Mouse (Mus musculus): ENCODE data around the gene Kctd15. TPM values are rescaled to one million over a fixed set of nuclear protein-coding genes. Genes with fewer than 3 reads are reported as not detected.

The Kctd15 gene
- total RNA-seq (2021), result 1 to 10 TPM; 7.2 to 8.0 TPM
- long read RNA-seq, experiment 1, partial matches to known transcripts, result 1 of 6 reads
- long read RNA-seq, experiment 1, other reads (novel, unspliced or antisense), result 1 of 6 reads
- long read RNA-seq, experiment 2, partial matches to known transcripts, result 2 of 6 reads
- long read RNA-seq, experiment 2, other reads (novel, unspliced or antisense), result 2 of 6 reads

DNA sequence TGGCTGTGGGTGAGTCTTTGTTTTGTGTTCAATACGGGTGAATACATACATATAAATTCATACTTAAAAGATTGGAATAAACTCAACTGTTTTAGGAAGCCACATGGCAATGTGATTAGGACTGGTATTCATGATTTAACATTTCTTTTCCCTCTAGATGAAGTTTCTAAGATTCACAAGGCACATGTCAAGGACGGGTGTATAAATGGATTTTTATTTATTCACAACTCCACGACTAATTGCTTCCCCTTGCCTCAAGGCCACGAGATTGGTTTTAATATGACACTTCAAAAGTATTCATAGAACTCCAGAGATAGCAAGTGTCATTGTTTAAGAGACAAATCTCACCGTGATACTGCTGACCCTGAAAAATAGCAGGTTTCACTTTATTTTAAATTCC, at the start of gene Kctd15:
Gene Kctd15 (minus strand): TSS at position 101 of the 400 bp plus-strand sequence.
- no peak for DNase-seq (ENCODE audit: low spot score in 2 of 2)

DNA sequence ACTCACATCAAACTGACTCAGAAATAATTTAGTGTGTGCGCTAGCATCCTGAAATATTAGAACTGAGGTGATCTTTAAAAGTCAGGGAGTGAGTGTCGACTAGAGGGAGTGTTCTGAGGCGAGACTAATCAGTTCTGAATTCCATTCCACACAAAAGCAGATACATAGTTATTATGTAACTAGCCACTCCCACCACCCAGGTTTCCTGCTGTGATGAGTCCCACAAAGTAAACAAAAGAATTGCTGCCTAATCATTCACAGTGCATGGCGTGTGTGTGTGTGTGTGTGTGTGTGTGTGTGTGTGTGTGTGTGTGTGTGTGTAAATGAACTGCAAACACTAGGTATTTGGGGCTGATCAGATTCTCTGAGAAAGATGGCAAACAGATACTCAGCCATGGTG, 47.9 kb upstream of the Kctd15 start:
- no peak for DNase-seq (ENCODE audit: low spot score in 2 of 2)

DNA sequence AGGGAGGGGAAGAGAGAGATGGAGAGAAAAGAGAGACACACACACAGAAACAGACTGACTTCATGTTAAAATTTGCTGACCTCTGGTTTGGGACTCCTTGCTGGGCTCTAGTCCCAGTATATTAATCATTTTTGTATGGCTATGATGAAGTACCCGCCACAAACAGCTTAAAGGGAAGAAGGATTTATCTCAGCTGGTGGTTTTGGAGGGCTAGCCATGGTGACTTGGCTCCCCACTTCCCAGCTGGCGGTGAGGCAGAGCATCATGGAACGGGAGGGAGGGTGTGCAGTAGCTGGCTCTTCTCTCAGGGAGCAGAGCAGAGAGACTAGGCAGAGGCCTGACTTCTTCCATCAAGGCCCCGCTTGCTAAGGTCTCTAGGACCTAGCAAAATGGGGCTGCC, 46.9 kb upstream of the Kctd15 start:
- no peak for DNase-seq (ENCODE audit: low spot score in 2 of 2)

DNA sequence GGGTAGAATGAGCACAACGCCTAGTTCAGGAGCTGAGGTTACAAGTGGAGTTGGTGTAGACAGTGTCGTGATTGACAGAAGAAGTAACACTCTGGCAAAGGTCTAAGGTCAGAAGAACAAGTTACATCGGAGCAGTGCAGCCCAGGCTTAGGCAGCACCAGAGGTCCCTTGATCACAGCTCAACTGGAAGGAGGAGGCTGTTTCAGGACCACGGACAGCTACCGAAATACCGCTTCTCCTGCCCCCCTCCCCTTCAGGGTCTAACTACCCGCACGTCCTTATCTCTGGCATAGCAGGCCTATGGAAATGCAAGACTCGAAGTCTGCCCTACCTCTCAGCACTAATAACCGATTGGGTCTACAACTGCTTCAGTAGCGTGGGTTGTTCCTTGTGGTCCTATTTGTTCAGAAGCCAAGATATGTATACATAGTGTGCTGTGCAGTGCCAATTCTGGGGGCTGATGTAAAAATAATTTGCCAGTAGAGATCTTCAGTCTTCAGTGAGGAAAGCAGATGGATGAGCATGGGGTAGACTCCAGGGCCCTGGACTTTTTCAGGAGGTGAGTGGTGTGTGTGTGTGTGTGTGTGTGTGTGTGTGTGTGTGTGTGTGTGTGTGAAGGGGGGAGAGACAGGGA, 46.3 kb upstream of the Kctd15 start:
- peak in 1 of 2 experiments; percentile 7 for DNase-seq (ENCODE audit: low spot score in 2 of 2)

DNA sequence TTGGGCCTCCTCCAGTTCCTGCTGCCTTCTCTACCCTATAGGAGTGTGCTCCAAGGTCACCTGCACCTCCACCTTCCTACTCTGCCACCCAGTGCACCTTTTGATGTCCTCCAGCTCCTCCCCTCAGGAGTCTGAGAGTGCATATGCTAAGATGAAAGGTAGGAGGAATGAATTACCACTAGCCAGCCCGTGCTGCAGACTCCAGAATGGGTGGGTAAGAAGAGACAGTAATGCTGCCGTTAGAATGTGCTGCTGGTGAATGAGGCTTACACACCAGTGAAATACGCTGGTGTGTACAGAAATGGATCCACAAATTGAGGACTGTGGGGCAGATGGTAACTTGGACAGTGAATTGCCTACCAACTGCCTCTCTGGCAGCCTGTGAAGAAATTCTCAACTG, 43.4 kb upstream of the Kctd15 start:
- DNase-seq (ENCODE audit: low spot score in 2 of 2), result no peak

DNA sequence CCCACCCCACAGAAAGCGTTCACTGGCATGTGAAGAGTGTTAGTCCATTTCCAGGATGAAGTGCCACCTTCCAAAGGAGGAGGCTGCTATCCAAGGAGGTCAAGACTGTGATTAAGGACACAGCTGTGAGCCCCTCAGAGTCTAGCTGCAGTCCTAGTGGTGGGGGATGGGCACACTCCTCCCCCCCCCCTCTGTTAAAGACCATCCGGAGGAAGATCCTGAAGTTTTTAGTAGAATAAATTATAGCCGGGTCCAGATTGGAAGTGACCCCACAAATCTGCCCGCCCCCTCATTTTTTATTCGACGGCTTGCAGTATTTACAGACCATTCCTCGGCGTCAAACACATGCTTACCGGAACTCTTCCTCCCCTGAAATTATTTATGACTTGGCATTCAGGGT, 41.7 kb upstream of the Kctd15 start:
- DNase-seq (ENCODE audit: low spot score in 2 of 2), result no peak

DNA sequence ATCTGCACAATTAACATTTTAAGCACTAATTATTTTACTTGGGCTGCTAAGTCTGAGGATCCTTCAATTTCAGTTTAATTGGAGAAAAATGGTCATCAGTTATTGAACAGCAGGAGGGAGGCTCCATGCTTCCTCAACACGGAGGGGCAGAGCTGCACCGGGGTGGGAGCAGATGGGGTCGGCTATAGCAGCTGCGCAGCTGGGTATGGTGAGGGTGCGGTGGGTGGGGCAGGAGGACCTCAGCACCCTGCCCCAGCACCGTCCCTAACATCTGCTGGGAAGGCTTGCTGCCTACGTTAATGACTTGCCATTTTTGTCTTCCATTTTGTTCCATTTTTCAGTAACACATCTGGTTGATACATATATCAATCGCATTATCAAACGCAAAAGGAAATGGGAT, 39.6 kb upstream of the Kctd15 start:
- DNase-seq (ENCODE audit: low spot score in 2 of 2), result no peak

DNA sequence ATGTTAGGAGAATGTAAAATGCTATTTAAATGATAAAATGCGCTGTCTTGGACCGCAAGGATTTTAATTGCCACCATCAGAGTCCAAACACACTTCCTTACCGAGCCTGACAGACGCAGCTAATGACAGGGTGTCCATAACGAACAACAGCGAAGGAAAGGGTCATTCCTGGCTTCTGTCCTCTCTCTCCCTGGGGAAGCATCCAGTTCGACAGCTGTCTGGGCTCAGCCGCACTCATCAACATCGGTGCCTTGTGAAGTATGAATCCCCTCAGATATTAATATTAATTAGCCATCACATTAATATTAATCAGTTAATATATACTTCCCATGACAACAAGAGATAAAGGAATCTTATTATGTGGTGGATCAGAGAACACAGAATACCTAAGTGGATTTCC, 38.4 kb upstream of the Kctd15 start:
- DNase-seq (ENCODE audit: low spot score in 2 of 2), result no peak

DNA sequence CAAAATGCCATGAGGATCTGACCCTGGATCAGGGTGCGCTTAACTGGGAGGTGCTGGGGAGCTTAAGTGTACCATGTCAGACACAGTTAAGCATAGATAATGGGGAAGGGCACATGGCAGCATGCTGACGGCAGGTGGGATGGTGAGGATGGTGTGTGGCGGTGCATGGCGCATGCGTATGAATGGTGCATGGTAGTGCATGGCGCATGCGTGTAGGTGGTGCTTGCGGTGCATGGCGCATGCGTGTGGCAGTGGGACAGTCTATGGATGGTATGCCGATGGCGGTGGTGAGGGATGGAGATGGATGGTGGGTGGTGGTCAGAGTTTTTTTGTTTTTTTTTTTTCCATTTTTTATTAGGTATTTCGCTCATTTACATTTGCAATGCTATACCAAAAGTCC, 37.4 kb upstream of the Kctd15 start:
- DNase-seq (ENCODE audit: low spot score in 2 of 2), result no peak

DNA sequence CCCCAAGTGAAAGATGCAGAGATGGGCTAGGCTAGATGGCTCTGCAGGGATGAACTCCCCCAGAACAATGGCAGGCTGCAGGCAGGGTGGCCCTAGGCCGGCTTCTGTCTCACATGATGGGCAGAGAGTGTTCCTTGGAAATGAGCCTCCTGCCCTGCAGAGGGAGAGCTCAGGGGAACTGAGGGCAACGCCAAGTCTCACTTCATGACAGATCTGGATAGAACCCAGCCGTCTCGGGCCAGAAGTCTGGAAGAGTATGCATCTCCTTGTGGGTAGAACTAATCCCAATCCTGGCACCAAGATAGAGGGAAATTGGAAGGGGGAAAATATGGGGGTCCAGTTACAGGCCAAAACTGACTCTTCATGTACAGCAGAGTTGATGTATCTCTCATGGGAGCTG, 36.5 kb upstream of the Kctd15 start:
- no peak for DNase-seq (ENCODE audit: low spot score in 2 of 2)

DNA sequence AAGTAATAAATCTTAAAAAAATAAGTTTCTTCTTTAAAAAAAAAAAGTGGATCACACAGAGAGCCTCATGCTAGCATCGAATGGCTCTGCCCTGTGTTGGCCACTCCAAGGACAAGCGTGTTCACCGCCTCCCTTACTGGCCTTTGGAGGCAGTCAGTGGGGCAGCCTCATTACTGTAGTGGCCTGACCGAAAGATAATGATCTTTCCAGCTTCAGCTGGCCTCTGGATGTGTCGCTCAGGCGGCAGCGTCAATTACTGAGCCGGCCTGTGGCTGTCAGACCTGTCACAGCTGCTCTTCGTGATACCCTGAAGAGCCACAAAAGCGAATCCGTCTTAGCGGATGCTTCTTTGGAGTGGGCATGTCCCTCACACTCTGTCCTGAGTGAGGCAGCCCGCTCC, 33.6 kb upstream of the Kctd15 start:
- DNase-seq (ENCODE audit: low spot score in 2 of 2), result no peak

DNA sequence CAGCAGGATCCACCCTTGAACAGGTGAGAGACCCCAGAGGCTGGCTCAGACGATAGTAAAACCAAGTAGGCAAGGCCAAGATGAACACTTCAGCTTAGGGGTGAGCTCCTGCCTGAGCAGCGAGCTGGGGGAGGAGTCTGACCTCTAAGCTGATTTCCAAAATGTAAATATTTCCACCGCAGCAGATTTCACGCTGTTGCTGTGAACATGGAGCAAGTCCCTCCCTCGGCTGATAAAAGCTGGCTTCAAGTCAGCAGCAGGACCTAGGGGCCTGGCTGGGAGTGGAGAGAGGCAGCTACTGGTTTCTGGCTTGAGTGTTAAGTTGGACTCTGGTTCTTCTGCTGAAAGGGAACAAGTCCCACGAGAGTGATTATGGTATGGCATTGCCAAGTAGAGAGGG, 32.5 kb upstream of the Kctd15 start:
- no peak for DNase-seq (ENCODE audit: low spot score in 2 of 2)

DNA sequence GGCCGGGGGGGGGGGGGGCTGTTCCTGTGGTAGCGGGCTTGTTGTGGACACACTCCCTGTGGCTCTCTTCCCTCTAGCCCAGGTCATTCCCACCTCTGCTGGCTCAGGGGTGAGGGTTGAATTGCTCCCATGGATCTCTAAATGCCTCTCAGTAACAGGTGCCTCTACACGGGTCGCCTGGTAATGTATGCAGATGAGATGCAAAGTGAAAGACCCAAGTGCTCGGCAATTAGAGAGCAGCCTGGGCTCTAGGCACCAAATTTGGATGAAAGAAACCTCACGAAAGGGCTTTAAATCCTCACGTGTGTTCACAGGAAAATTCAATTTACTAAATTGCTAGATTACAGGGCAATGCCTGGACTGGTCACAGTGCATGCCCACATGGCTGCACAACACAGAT, 29.3 kb upstream of the Kctd15 start:
- DNase-seq (ENCODE audit: low spot score in 2 of 2), result no peak

DNA sequence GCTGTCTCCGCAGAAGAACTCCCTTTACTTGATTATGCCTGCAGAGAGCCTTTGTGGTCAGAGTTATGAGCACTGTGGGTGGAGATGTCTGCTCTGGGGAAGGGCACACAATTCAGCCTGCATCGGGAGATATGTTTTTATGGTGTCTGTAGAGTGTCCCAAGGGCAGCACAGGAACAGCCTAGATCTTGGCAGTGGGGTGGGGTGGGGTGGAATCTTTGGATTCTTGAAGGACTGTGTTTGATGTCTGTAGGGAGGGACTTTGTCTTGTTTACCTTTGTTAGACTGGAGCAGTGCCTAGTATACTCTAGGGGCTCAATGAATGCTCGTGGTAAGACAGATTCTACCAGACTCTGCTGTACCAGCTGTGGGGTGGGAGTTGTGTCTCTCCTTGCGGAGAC, 28.6 kb upstream of the Kctd15 start:
- no peak for DNase-seq (ENCODE audit: low spot score in 2 of 2)

DNA sequence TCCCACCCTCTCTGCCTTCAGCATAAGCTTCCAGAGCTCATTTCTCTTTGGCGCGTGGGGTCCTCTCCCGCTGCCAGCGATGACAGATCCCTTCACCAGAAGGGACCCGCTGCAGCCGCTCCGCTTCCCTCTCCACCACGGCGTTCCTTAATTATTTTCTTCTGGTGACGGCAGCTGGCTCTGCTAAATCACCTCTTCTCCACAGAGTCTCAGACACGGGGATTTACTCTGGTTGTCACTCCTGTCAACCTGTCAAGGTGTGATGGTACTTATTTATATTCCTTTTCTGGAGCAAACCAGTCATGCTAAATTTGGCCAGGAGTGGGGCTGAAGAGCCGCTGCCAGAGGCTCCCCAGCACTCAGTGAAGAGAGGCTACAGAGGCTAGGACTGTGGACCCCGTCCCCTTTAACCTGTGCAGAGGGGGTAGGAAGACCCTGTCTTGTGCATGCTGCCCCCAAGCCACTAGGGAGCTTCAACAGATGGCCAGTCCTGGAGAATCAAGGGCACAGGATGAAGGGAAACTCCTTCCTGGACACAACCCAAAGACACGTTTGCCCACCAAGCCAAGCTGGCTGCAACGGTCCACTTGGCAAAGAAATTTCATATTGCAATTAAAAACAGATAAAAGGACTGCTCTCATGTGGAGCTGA, 24.4 kb upstream of the Kctd15 start:
- DNase-seq (ENCODE audit: low spot score in 2 of 2), result no peak

DNA sequence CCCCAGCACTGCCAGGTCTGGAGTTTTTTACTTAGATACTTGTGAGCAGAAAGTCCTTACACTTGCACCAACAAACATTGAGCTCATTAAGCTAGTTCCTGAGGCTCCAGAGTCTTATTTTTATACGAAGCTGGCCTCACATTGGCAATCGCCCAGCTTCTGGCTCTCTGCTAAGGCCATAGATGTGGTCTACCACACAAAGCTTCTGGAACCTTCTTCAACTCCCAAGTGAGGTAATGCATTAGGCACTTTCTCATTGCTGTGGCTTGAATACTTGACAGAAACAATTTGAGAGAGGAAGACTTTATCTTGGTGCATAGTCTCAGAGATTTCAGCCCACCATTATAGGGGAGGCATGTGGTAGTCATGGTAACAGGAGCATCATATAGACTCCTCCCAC, 23.4 kb upstream of the Kctd15 start:
- DNase-seq (ENCODE audit: low spot score in 2 of 2), result no peak

DNA sequence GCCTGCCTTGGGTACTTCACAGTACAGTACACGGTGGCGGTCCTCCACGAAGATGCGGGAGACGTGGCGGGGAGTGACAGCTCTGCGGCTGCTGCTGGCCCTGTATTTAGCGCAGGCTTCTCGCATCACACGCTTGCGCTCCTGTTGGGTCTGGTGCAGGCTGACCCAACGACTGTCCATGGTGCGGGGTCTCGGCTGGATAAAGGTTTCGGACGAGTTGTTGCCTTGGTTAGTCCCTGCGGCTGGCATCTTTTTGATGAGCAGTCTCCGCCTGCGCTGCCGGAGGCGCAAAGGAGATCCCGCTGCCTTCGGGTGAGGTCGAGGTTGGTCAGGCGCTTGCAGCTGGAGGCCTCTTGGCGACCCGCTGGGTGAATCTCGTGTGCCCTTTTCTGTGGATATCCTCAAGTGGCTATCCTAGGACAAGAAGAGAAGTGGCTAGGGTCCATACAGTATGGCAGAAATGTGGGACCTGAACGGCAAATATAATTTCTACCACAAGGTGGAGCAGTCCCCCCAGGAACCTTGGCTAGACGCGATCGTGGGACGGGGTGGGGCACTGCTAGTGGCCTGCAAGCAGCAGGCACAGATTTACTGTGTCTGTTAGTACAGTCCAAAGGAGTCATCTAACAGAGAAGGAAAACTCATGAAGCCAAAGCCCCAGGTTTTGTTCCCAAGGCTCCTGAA, 19.4 kb upstream of the Kctd15 start:
- DNase-seq (ENCODE audit: low spot score in 2 of 2), result peak; percentile 73 to 80

DNA sequence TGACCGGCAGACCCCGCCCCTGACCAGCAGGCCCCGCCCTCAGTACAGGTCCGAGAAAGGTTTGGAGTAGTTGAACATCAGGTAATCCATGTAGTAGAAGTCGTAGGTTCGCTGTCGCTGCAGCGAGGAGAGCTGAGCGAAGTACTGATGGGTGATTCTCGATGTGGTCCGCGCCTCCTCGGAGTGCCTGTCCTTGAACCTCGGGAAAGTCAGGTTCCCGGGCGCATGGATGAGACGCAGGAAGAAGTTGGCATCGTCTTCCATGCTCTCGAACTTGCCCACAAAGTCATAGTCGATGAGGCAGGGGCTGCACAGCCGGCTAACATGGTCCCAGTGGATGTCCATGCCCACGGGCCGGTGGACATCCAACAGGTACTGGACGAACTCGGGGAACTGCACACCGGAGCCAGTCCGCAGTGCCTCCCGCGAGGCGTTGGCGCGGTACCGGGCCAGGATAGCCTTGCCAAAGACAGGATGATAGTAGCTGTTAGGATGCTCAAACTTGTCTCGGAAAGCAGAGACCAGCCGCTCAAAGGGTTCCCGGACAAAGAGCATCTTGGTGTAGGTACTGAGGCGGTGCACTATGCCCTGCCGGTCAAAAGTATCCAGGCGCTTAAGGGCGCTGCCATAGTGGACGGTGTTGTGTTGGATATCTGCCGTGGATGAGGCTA, 18.7 kb upstream of the Kctd15 start:
- no peak for DNase-seq (ENCODE audit: low spot score in 2 of 2)

DNA sequence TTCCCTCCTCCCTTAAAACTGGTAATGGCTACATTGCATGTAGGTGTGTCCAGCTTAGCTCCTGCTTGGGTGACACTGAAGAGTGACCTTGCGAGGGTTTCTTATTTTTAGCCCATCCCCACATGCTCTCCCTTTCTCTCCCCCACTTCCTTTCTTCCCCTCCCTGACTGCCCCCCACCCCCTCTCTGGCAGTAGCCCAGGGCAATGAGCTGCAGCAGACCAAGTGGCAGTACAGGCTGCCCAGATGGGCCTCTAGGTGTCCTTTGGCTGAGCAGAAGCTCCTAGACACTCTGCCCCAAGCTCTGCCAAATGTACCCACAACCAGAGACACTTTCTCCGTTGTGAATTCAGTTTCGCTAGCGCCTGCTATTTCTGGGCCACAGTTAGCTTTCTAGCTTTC, 16.4 kb upstream of the Kctd15 start:
- DNase-seq (ENCODE audit: low spot score in 2 of 2), result no peak

DNA sequence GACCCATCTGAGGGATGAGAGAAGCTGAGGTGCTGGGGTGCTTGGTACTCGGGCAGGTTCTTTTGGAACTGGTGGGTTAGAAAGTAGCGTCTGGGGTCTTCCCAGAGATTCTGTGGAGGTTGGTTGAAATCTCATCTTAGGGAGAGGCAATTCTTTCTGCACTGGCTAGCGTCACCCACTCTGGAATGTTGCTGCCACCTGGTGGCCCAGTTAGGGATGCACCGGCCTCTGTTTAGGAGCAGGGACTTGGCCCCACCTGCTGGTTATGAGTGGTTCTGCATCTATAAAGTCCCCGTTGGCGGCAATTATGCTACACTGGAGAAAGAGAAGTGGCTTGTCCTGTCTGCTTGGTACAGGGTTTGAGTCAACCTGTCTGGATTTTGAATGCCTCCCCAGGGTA, 15.4 kb upstream of the Kctd15 start:
- DNase-seq (ENCODE audit: low spot score in 2 of 2), result peak; percentile 87

DNA sequence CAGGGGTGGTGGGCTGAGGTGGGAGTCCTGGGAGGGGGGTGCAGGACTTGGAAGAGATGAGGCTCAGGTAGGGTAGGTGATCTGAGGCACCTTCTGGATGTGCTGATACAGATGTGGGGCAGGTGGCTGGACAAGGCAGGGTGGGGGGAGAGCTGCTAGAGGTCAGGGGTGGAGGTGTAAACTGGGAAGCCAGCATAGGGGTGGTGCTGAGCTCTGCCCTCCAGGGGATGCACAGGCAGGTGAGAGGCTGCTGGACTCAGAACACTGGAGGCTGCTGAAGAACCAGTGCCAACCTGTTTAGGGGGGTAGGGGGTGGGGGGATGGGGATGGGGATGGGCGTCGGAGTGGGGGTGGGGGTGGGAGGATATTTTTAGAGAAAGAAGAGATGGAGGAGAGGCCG, 14.2 kb upstream of the Kctd15 start:
- no peak for DNase-seq (ENCODE audit: low spot score in 2 of 2)

DNA sequence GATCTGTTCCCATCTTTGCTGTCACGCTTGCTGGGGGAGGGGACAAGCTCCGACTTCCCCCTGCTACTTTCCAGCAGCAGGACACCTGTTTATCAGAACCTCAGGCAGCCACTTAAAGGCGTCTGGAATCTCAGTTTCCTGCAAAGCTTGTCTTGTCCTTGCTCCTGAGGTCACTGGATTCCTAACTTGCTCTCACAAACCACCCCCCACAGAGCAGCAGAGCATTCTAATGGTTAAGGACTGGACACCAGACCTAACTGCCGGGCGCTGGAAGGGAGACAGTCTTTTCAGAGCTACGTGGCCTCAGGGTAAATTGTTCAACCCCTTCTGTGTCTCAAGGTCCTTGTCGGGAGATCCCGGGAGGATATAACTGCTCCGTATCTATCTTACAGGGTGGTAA, 12.8 kb upstream of the Kctd15 start:
- no peak for DNase-seq (ENCODE audit: low spot score in 2 of 2)
